Mouse (Mus musculus): ENCODE results near the gene Rabif. TPM values are rescaled to one million over a fixed set of nuclear protein-coding genes. Genes with fewer than 3 reads are reported as not detected.
A peak's percentile ranks its signal among the peaks of the same experiment; 100 is the strongest.

The Rabif gene
- polyA plus RNA-seq, 1 experiment from 2014 or later: 51.8 TPM

DNA sequence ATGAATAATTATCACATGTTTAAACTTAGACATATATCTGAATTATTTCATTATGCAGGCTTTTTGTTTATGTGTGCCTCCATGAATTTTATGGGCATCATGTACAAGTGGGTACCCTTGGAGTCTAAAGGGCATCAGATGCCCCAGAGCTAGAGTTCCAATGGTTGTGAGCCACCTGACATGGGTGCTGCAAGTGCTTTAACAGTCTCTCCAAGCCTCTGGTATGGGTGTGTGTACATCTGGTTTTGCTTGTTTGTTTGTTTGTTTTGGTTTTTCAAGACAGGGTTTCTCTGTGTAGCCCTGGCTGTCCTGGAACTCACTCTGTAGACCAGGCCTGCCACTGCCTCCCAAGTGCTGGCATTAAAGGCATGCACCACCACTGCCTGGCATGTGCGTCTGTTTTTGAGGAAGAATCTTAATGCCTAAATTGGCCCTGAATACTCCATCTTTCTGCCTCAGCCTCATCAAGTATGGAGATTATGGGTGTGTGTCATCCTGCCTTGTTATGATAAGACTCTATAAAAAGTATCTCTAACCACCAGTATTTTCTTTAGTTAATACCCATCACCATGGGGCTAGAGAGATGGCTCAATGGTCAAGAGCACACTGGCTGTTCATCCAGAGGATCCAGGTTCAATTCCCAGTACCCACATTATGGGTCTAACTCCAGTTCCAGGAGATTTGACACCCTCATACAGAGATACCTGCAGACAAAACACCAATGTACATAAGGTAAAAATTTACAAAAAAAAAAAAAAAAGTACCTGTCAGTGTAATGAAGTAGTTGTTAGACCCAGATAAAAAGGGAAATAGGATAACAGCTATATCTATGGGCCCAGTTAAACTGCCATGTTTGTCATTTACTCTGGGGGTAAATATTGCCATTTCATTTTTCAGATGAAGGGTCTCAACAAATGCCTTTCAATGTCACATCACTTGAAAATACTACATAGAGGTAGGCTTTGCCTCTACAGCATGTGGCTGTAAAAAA is 33.9 kb upstream of the Rabif start:
- no peak for ATAC-seq (ENCODE audit: low FRiP score)
- no peak for DNase-seq (ENCODE audit: low spot score)
- no peak overlapping the region for H3K4me2 ChIP-seq (replicated peaks; ENCODE audit: low read depth, low read length)
- H3K4me1 ChIP-seq (replicated peaks; ENCODE audit: control insufficient read depth, insufficient read depth, low read length): no peaks in the 10 kb centered on the region
- WGBS: 91% methylated on average over 1 of the region's 1 CpGs
- no peak overlapping the region for H3K27ac ChIP-seq (ENCODE audit: low read depth, low read length)
- no peaks in the 10 kb centered on the region for H3K36me3 ChIP-seq (ENCODE audit: control insufficient read depth, insufficient read depth, low read length)
- H3K4me3 ChIP-seq (ENCODE audit: low read depth, low read length): no peak overlapping the region
- H3K9me3 ChIP-seq (ENCODE audit: control insufficient read depth, low read length): no peaks in the 10 kb centered on the region
- no peaks in the 10 kb centered on the region for H3K27me3 ChIP-seq (ENCODE audit: control insufficient read depth, insufficient read depth, low read length)
- no peak overlapping the region for H3K9ac ChIP-seq (ENCODE audit: low read depth, low read length)

DNA sequence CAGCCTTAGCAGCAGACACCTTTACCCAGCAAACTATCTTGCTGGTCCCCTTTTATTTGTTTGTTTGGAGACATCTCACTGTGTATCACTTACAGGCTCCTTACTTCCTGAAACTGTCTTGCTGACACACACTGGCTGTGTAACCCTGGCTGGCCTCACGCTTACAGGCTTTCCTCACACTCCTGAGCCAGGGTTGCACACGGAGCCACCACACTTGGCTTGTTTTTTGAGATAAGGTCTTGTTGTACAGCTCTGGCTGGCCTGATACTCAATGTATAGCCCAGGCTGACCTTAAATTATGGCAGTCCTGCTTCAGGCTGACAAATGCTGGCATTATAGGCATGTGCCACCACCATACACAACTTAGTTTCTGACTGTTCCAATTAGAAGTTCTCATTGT is 9.8 kb upstream of the Rabif start:
- H3K9ac ChIP-seq (ENCODE audit: low read depth, low read length): no peak overlapping the region
- H3K4me2 ChIP-seq (replicated peaks; ENCODE audit: low read depth, low read length): no peak overlapping the region
- no peak overlapping the region for H3K4me3 ChIP-seq (ENCODE audit: low read depth, low read length)
- H3K36me3 ChIP-seq (ENCODE audit: control insufficient read depth, insufficient read depth, low read length): 0 out of 2 replicates have a peak, but pooled peaks cover 6% of the 10 kb centered on the region
- DNase-seq (ENCODE audit: low spot score) (no peak), ATAC-seq (ENCODE audit: low FRiP score) (no peak)
- H3K4me1 ChIP-seq (replicated peaks; ENCODE audit: control insufficient read depth, insufficient read depth, low read length): no peaks in the 10 kb centered on the region
- H3K27me3 ChIP-seq (ENCODE audit: control insufficient read depth, insufficient read depth, low read length): no peaks in the 10 kb centered on the region
- 88% methylated on average over 2 of the region's 2 CpGs for WGBS
- no peak overlapping the region for H3K27ac ChIP-seq (ENCODE audit: low read depth, low read length)
- H3K9me3 ChIP-seq (ENCODE audit: control insufficient read depth, low read length): no peaks in the 10 kb centered on the region

DNA sequence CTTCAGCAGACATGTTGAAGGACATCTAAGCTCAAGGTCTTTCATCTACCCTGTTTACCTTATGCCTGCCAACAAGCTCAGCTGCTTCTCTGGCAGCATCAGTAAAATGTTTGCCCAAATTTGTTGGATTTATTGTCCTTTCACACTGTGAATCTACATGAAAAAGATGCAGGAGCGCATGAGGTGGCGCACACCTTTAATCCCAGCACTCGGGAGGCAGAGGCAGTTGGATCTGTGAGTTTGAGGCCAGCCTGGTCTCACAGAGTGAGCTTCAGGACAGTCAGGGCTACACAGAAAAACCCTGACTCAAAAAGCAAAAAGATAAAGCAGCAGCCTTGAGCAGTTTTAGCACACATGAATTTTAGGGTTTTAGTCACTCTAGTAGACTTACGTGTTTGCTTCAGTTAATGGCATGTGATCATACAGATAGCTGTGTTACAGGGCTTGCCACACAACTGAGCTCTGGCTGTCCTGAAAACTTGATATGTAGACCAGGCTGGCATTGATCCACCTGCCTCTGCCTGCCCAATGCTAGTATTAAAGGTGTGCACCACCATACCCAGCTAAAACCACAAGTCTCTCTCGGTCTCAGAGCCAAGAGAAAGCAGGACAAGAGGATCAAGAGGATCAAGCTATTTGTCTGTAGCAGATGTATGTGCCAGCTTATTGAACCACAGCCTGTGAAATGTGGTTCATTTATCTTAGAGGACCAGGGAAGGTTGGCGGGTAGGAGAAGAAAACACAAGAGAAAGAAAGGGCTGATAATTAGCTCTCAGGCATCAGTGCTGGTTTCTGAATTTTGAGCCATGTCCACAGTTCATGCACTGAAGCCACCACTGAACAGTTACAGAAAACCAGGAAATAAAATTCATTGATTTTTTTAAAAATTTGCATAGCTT is 3.3 kb upstream of the Rabif start:
- no peaks in the 10 kb centered on the region for H3K9me3 ChIP-seq (ENCODE audit: control insufficient read depth, low read length)
- no peak overlapping the region for H3K27ac ChIP-seq (ENCODE audit: low read depth, low read length)
- DNase-seq (ENCODE audit: low spot score) (no peak), ATAC-seq (ENCODE audit: low FRiP score) (no peak)
- H3K36me3 ChIP-seq (ENCODE audit: control insufficient read depth, insufficient read depth, low read length): 0 out of 2 replicates have a peak, but pooled peaks cover 6% of the 10 kb centered on the region
- no peak overlapping the region for H3K4me3 ChIP-seq (ENCODE audit: low read depth, low read length)
- H3K9ac ChIP-seq (ENCODE audit: low read depth, low read length): no peak overlapping the region
- no peaks in the 10 kb centered on the region for H3K4me1 ChIP-seq (replicated peaks; ENCODE audit: control insufficient read depth, insufficient read depth, low read length)
- H3K27me3 ChIP-seq (ENCODE audit: control insufficient read depth, insufficient read depth, low read length): no peaks in the 10 kb centered on the region
- 93% methylated on average over 6 of the region's 6 CpGs for WGBS
- no peak overlapping the region for H3K4me2 ChIP-seq (replicated peaks; ENCODE audit: low read depth, low read length)

- no peak overlapping the region for H3K4me3 ChIP-seq (ENCODE audit: low read depth, low read length)
- H3K4me1 ChIP-seq (replicated peaks; ENCODE audit: control insufficient read depth, insufficient read depth, low read length): no peaks in the 10 kb centered on the region
- no peak overlapping the region for H3K27ac ChIP-seq (ENCODE audit: low read depth, low read length)
- 71% methylated on average over 7 of the region's 7 CpGs for WGBS
- no peaks in the 10 kb centered on the region for H3K9me3 ChIP-seq (ENCODE audit: control insufficient read depth, low read length)
- H3K36me3 ChIP-seq (ENCODE audit: control insufficient read depth, insufficient read depth, low read length): 0 out of 2 replicates have a peak, but pooled peaks cover 6% of the 10 kb centered on the region
- H3K9ac ChIP-seq (ENCODE audit: low read depth, low read length): no peak overlapping the region
- H3K27me3 ChIP-seq (ENCODE audit: control insufficient read depth, insufficient read depth, low read length): no peaks in the 10 kb centered on the region
- ATAC-seq (ENCODE audit: low FRiP score) (no peak), DNase-seq (ENCODE audit: low spot score) (no peak)
- H3K4me2 ChIP-seq (replicated peaks; ENCODE audit: low read depth, low read length): no peak overlapping the region
These were observed 2.2 kb upstream of the Rabif start for GRCm38 (mm10) chr1:134492276-134492675.

- Histone ChIP-seq H3K9ac (ENCODE audit: low read depth, low read length) (peak overlapping the region; percentile 76; the same call in 1 of the 2 replicates), H3K4me1 (replicated peaks; ENCODE audit: control insufficient read depth, insufficient read depth, low read length) (no peaks in the 10 kb centered on the region), H3K27ac (ENCODE audit: low read depth, low read length) (no peak overlapping the region), H3K9me3 (ENCODE audit: control insufficient read depth, low read length) (no peaks in the 10 kb centered on the region), H3K4me2 (replicated peaks; ENCODE audit: low read depth, low read length) (no peak overlapping the region), H3K27me3 (ENCODE audit: control insufficient read depth, insufficient read depth, low read length) (no peaks in the 10 kb centered on the region), H3K36me3 (ENCODE audit: control insufficient read depth, insufficient read depth, low read length) (0 out of 2 replicates have a peak, but pooled peaks cover 6% of the 10 kb centered on the region), H3K4me3 (ENCODE audit: low read depth, low read length) (no peak overlapping the region)
- ATAC-seq (ENCODE audit: low FRiP score) (no peak), DNase-seq (ENCODE audit: low spot score) (no peak)
- WGBS: 91% methylated on average over 2 of the region's 2 CpGs
These were observed 952 bp upstream of the Rabif start for GRCm38 (mm10) chr1:134493496-134493895.

DNA sequence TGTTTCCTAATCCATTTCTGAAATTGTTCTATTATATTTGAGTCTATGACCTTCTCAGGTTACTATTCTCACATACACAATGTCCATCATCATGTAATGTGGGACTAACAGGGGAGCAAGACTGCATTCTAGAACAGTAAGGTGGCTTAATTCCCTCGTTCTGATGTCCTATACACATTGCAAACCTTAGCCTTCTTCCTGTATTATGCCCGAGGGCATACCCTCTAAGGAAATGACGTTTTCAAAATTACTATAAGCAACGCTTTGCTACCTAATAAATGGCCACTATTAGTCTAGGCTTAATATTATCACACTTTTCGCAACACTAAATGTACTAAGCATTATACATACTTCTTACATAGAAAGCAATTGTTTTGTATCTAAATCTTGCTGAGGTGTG is 492 bp upstream of the Rabif start:
- Histone ChIP-seq H3K4me1 (replicated peaks; ENCODE audit: control insufficient read depth, insufficient read depth, low read length) (no peaks in the 10 kb centered on the region), H3K4me2 (replicated peaks; ENCODE audit: low read depth, low read length) (peak overlapping the region; percentile 78), H3K9me3 (ENCODE audit: control insufficient read depth, low read length) (no peaks in the 10 kb centered on the region), H3K4me3 (ENCODE audit: low read depth, low read length) (peak overlapping the region; percentile 71), H3K36me3 (ENCODE audit: control insufficient read depth, insufficient read depth, low read length) (0 out of 2 replicates have a peak, but pooled peaks cover 3% of the 10 kb centered on the region), H3K27me3 (ENCODE audit: control insufficient read depth, insufficient read depth, low read length) (no peaks in the 10 kb centered on the region), H3K9ac (ENCODE audit: low read depth, low read length) (peak overlapping the region; percentile 76), H3K27ac (ENCODE audit: low read depth, low read length) (peak overlapping the region; percentile 33; the same call in 1 of the 2 replicates)
- peak; percentile 0; the same call in 1 of the 2 replicates for ATAC-seq (ENCODE audit: low FRiP score)
- WGBS: 24% methylated on average over 5 of the region's 5 CpGs
- DNase-seq (ENCODE audit: low spot score): no peak

- Histone ChIP-seq H3K9ac (ENCODE audit: low read depth, low read length) (peak overlapping the region; percentile 76), H3K36me3 (ENCODE audit: control insufficient read depth, insufficient read depth, low read length) (no peaks in the 10 kb centered on the region), H3K9me3 (ENCODE audit: control insufficient read depth, low read length) (no peaks in the 10 kb centered on the region), H3K4me1 (replicated peaks; ENCODE audit: control insufficient read depth, insufficient read depth, low read length) (no peaks in the 10 kb centered on the region), H3K27ac (ENCODE audit: low read depth, low read length) (no peak overlapping the region), H3K4me3 (ENCODE audit: low read depth, low read length) (peak overlapping the region; percentile 71), H3K27me3 (ENCODE audit: control insufficient read depth, insufficient read depth, low read length) (no peaks in the 10 kb centered on the region), H3K4me2 (replicated peaks; ENCODE audit: low read depth, low read length) (peak overlapping the region; percentile 78)
- ATAC-seq (ENCODE audit: low FRiP score): no peak
- 20% methylated on average over 5 of the region's 5 CpGs for WGBS
- DNase-seq (ENCODE audit: low spot score): no peak
These were observed 730 bp downstream of the Rabif start for GRCm38 (mm10) chr1:134495216-134495539.

- H3K27me3 ChIP-seq (ENCODE audit: control insufficient read depth, insufficient read depth, low read length): no peaks in the 10 kb centered on the region
- no peak for ATAC-seq (ENCODE audit: low FRiP score)
- no peaks in the 10 kb centered on the region for H3K9me3 ChIP-seq (ENCODE audit: control insufficient read depth, low read length)
- H3K4me1 ChIP-seq (replicated peaks; ENCODE audit: control insufficient read depth, insufficient read depth, low read length): no peaks in the 10 kb centered on the region
- H3K36me3 ChIP-seq (ENCODE audit: control insufficient read depth, insufficient read depth, low read length): no peaks in the 10 kb centered on the region
- H3K9ac ChIP-seq (ENCODE audit: low read depth, low read length): no peak overlapping the region
- H3K4me3 ChIP-seq (ENCODE audit: low read depth, low read length): no peak overlapping the region
- no peak overlapping the region for H3K27ac ChIP-seq (ENCODE audit: low read depth, low read length)
- no peak for DNase-seq (ENCODE audit: low spot score)
- no peak overlapping the region for H3K4me2 ChIP-seq (replicated peaks; ENCODE audit: low read depth, low read length)
- WGBS: 88% methylated on average over 10 of the region's 10 CpGs
These were observed 1.5 kb downstream of the Rabif start for GRCm38 (mm10) chr1:134495991-134496390.
